Mouse (Mus musculus) cerebellum, adult 9-10 months (tissue): ENCODE results near the gene Pgbd1.
"Not testable (repeated sequence)": the region's sequence is repeated elsewhere in the genome, so short reads cannot be mapped to it uniquely, and the experiment has no call there.

Source experiments
- DNase-seq: peaks from one replicate; pipeline ENCODE4 v3.0.0; 2022

Gene Pgbd1

DNA sequence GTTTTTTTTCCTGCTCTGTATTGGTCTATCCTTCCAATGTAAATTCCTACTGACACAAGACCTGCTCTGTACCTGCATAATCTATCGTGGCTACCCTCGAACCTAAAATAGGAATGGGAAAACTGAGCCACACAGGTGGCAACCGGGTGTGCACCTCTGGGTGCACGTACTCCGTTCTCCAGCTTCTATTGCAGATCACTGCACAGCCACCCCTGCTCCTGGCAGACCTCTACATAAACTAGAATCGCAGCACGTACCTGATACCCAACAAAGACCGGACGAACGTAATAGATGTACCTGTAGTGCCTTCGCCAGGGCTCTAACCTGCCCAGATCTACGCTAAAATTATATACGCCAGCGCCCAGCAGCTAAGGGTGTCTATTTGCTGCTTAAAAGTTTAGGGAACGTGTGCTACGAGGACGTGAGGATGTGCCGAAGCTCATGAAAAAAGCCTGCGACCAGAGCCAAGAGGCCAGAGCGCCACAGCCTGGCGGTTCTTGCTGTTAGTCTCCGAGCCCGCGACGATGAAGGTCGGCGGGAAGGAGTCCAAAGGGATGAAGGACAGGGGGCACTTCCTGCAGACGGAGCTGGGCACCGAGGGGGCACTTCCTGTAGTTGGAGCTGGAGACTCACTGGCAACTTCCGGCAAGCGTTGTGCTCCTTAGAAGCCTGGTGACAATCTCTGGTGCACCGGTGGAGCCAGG is at the start of gene Pgbd1:
Gene Pgbd1 (minus strand): TSS at position 556 of the 704 bp plus-strand sequence.
- DNase-seq: peak; percentile 81

GRCm38 (mm10) chr13:21486881-21487280 is 46.0 kb upstream of the Pgbd1 start:
- DNase-seq: no peak

DNA sequence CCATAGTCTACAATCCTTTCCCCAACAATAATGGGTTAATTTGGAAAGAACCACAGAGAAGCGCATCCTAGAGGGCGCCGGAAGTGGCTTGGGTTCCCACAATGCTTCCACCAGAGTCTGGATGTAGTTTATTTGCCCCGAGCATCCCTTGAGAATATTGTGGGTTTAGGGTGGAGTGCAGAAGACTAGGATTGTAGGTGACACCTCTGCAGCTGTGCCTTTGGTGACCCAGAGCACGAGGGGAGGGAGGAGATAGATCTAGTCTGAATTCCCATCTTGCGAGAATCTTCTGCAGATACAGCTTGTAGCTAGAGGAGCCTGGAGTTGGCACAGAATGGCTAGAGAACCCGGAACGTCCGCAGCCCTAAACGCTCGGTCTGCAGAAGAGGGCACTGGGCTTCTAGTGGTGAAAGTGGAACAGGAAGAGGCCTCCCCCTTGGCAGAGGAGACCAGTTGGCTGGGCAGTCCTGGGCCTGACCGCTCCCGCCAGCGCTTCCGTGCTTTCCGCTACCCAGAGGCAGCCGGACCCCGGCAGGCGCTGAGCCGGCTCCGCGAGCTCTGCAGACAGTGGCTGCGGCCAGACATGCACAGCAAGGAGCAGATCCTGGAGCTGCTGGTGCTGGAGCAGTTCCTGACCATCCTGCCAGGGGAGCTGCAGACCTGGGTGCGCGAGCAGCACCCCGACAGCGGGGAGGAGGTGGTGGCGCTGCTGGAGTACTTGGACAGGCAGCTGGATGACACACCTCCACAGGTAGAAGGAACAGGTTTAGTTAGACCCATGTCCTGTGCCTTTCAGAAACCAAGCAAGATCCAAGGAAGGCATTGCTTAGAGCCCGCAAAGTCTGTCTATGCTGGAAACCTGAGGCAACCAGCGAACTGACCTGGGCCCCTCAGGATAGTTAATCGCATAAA is 38.2 kb upstream of the Pgbd1 start, which contains the start of the genes Zkscan4 and Gm10065:
Gene Zkscan4 (plus strand): TSS at position 149 of the 912 bp plus-strand sequence.
Gene Gm10065 (minus strand): TSS at position 683 of the 912 bp plus-strand sequence.
- DNase-seq: peak; percentile 86

DNA sequence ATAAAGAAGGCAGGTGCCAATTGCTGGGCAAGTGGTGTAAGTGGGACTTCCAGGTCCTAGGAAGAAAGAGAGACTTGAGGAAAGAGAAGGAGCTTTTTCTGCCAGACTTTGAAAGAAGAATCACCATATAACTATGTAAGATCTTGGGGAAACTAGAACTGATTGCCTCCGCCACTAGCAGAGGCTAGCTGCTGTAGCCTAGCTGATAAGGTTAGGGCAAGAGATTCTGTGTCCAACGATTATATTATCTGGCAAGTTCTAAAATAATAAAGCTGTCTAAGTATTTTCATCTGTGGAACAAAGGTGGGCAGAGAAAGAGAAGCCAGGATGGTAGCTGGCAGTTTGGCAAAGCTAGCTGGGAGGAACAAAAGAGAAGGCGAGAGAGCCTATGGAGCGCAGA is 31.6 kb upstream of the Pgbd1 start:
- DNase-seq: no peak

DNA sequence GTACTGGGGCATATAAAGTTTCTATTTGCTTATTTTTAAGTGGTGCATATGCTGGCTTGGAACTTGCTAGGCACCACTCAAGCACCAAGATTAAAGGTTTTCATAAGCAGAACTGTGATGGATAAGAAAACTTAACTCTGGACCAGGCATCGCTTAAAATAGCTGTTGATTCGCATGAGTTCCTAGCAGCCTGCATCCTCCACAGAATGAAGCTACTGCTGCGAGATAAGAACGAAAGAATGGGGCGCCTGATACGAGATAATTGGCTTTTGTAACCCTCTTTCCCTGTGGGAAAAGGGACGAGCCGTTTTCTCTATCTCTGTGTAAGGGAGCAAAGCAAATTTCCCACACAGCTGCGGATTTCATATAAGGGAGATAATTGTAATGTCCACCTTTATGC is 28.2 kb upstream of the Pgbd1 start:
- no peak for DNase-seq

DNA sequence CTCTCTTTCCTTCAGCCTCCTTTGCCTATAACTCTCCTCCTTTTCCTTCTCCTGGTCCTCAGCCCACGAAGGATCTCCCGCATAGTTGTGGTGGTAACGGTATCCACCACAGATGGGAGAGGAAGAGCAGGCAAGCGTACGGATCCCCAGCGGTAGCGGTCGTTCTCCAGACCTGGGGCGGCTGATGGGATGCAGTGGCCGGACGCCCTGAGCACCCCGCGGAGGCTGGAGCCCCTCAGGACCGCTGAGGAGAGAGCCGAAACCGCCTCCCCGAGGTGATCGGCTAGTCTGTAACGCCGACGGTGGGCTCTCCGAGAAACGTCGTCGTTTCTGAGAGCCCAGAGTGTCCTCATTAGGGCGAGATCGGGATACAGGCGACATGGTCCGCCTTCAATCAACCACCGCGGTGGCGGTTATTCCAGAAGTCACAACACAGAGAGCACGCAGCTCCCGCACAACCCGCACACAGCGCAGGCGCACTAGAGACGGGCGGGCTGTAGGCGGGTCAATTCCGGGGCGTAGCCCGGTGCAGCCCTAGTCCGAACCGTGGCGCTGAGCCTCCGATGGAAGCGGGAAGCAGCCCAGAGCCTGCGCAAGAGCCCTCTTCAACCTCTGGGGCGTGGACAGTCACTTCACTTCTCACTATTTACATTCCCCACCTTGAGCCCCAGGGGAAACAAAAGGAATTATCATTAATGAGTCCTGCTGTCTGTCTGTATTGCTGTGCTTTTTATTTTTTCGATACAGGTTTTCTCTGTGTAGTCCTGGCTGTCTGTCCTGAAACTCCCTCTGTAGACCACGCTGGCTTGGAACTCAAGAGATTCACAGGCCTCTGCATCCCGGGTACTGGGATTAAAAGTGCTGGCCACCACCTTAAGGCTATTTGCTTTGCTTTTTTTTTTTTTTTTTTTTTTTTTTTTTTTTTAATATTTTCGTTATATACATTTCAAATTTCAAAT is 27.5 kb upstream of the Pgbd1 start, which contains the start of gene Nkapl:
Gene Nkapl (minus strand): TSS at position 449 of the 959 bp plus-strand sequence.
- peak; percentile 87 for DNase-seq

GRCm38 (mm10) chr13:21467336-21467735 is 26.5 kb upstream of the Pgbd1 start:
- DNase-seq: no peak

DNA sequence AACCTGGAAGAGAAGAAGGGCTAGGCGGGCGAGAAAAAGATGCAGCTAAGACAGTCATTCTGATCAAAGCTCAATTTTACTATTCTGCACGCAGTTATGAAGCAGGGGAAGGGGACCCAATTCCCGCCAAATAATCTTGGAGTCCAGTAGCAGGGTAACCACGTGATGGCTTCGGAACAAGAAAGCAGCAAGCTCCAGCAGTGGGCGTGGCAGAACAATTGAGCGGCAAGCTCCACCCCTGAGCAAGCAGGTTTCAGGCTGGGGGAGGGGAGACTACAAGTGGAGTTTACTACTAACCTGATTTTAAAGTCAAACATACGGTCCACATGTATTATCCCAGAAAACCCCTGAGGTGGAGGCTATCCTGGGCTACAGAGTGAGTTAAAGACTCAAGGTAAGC is 21.7 kb upstream of the Pgbd1 start:
- DNase-seq: not testable (repeated sequence)

DNA sequence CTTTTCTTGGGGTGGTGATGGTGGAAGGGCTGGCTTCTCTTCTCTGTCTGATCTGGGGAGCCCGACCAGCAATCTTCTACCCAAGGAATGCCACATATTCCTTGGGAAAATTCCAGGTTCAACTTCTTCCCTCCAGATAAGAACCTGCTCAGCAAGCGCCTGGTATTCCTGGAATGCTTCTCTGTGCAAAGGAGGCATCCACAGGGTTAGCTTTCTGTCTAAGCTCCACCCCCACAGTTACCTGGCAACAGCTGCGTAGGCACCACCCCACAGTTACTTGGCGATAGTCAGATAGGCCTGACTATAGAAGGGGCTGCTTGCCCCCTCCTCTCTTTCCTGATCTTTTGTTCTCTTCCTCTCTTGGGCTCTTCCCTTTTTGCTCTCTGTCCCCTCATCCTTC is 15.5 kb upstream of the Pgbd1 start:
- no peak for DNase-seq

GRCm38 (mm10) chr13:21454133-21454532 is 13.3 kb upstream of the Pgbd1 start:
- no peak for DNase-seq

- peak; percentile 88 for DNase-seq
Measured at GRCm38 (mm10) chr13:21453449-21453848, 12.6 kb upstream of the Pgbd1 start, which contains the start of gene Zscan26. TSS of gene Zscan26 (minus strand) at chr13:21453730.

DNA sequence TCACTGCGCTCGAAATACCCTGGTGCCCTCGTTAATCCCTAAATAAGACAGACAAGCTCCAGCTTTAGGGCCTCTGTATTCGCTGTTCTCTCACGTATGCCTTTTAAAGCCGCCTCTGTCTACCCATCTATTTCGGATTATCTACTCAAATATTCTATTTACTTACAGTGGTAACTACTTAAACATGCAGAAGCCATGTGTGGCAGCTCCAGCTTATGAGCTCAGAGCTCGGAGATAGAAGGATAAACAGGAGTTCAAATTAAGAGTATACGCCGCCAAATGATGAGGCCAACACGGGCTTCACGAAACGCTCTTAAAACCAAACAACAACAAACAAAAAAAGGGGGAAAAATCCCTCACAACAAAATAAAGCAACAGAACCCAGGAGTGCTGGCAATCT is 12.2 kb upstream of the Pgbd1 start:
- DNase-seq: peak; percentile 30

GRCm38 (mm10) chr13:21447856-21448614 is 7.2 kb upstream of the Pgbd1 start:
- DNase-seq: no peak

DNA sequence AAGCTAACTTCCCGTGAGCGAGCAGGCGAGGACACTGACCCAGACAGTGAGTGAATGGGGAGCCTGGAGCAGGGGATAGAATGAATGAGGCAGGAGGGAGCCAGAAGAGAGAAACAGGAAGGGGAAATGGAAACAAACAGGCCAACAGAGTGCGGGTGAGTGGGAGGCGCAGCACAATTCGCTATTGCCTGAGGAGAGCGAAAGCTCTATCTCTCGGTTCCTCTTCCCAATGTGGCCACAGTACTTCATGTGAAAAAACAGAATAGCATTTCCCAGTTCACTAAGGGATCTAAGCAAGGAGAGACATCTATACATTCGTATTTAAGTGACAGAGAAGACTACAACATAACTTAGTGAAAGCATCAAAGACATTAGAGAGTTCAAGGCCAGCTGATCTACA is 5.9 kb upstream of the Pgbd1 start:
- no peak for DNase-seq

DNA sequence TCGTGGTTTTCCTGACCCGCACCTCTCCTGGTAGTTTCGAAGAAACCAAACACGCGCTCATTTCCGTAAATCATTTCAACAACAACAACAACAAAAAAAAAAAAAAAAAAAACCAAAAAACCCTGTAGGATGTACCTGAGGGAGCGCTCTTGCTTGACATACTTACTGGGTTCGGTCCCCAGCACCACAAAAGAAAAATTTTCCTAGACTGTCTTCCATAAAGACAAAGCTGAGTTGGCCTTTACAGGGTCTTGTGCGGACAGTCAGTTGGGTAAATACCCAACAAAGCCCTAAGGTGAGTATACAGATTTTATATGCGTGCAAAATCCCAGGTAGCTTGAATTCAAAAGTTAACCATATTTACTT is 332 bp upstream of the Pgbd1 start:
- DNase-seq: no peak

GRCm38 (mm10) chr13:21435476-21435875 is 5.4 kb downstream of the Pgbd1 start:
- no peak for DNase-seq

- DNase-seq: no peak
Measured at GRCm38 (mm10) chr13:21427631-21428030, 13.2 kb downstream of the Pgbd1 start.

- no peak for DNase-seq
Measured at GRCm38 (mm10) chr13:21423301-21423700, 17.6 kb downstream of the Pgbd1 start.

- DNase-seq: no peak
Measured at GRCm38 (mm10) chr13:21418865-21419264, 22.0 kb downstream of the Pgbd1 start.

- no peak for DNase-seq
Measured at GRCm38 (mm10) chr13:21417298-21418010, 23.4 kb downstream of the Pgbd1 start.

GRCm38 (mm10) chr13:21415750-21416149 is 25.1 kb downstream of the Pgbd1 start:
- DNase-seq: no peak
